Mouse (Mus musculus) small intestine, adult 2 months (tissue): ENCODE data around the gene Nmnat2.

Source experiments
- CTCF ChIP-seq: fragments of 200-500 bp; IDR thresholded peaks from 2 replicates; pipeline ENCODE4 v1.5.1; 2012; ENCODE audit warnings: low read depth, mild to moderate bottlenecking, control low read depth, inconsistent platforms, low read length, moderate library complexity, mixed read lengths; ENCODE audit not compliant: insufficient replicate concordance, insufficient read length; ENCODE audit errors: extremely low read depth
- POLR2A ChIP-seq: fragments of 200-500 bp; IDR thresholded peaks from 2 replicates; pipeline ENCODE4 v1.6.1; 2012; ENCODE audit warnings: low read depth, mild to moderate bottlenecking, control low read depth, inconsistent platforms, low read length, moderate library complexity

DNA sequence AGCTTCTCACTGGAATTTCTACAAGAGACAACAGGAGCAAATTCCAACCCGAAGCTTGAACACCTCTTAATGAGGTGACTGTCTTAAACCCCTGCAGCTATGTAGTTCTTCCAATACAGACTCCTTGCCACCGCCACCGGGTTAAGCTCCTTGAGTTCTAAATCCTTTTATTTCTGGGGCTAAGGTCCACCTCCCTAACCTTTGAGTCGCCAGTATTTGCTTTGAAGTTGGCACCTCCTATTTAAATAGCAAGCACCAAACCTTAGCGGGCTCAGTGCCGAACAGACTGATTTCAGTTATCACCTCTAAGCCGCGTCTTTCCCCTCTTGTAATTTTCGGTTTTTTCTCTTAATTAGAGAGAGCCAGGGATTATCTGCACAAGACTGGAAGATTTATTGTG, 118.6 kb downstream of the Nmnat2 start:
- TF ChIP-seq POLR2A (no peak), CTCF (no peak)
